Mouse (Mus musculus): ENCODE measurements around the gene Neurod2.
A peak's percentile ranks its signal among the peaks of the same experiment; 100 is the strongest.

The Neurod2 gene

DNA sequence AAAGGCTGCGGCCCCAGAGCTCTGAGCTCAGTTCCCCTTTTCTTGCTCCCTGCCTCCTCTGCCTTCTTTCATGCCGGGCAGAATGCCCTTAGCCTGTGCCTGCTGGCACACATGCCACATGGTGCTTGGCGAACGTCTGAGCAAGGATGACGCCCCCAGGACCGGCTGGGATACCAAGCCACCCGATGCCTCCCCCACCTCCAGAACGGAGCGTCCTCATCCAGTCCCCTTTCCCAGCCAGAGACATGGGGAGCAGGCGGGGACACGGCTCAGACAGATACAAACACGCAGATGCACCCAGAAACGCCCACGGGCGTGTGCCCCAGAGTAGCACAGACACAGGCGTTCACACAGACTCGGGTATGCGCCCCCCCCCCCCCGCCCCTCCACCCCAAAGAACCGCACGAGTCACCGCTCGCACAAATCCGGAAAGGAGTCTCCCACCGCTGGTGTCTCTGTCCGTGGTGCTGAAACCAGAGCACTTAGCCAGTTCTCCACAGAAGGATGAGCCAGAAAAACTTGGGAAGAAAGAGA, 15.6 kb downstream of the Neurod2 start:
- DNase-seq, result peak; percentile 83 to 89

DNA sequence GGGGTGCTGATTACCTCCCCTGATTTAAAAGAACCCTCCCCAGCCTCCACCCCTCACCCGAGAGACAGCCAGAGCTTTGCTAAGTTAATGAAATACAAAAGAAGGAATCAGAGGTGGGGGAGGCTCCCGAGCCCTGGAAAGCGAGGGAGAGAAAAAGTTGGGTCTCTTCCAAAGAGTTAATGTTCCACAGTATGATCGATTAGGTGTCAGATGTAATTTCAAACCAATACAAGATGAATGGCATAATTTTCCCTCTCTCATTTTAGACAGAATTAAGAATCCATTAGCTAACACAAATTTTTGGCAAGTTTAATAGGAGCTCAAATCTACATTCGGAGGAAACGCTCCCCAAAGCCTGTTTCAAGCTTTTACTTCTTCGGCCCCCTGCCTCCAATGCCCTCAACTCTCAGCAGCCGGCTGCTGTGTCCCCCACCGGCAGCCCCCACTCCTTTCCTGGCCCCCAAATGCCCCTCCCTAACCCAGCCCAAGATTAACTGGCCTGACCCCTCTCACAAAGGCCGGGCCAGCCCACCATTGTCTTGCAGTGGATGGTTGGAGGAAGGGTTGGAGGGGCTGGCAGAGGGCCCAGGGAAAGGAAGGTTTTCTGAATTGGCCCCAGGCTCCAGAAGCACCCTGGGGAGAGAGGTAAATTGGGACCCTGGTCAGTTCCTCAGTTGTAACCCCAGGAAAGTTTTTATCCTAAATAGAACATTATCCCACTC, 30.8 kb downstream of the Neurod2 start:
- DNase-seq, result peak in 1 of 2 experiments; percentile 48

DNA sequence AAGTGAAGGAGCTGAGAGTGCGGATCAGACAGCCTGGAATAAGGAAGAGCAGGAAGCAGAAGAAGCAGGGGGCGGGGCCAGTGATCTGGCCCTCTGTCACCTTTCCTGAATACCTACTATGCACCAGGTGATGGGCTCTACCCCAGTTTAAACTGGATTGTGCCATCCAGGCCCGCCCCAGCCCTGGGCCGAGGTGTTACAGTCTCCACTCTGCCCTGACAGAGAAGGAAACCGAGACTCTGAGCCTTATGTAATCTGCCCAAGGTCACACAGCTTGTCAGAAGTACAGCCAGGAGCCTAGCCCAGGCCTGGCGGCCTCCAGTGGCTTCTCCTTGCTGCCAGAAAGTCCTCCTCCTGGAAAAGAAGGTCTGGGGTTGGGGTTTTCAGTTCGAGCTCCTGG, 31.7 kb downstream of the Neurod2 start:
- DNase-seq, result peak in 1 of 2 experiments; percentile 44

DNA sequence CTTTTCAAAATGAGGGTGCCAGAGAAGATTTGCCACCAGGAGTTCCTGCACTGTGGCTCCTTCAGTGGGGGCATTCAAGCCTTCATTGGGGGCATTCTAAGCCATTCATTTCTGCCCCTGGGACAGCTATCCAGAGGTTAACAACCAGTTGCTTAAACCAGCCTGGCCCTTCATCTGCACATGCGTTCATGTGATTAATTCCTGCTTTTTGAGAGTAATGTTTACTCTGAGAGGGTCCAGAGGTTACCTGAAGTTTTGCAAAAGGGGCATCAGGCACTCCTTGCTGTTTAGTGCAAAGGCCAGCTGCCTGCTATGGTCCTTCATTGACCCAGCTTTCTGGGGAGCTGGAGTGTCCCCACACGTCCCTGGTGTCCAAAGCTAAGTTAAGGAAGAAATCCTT, 32.5 kb downstream of the Neurod2 start:
- no peak for DNase-seq

DNA sequence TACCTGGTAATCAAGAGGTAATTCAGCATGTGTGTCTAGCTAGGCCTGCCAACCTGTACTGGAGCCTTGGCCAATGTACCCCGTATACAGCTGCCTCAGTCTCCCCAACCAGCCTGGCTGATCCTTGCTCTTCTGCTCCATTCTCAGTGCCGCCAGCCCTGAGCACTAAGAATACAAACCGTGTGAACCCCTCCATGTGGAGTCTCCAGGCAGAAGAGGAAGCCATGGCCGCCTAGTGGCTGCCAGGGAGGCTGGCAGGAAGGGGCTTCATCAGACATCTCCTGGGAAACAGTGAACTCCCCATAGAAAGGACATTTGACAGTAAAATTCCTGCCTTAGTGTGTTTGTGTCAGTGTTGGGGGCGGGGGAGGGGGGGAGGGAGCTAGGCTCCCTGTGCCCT, 33.2 kb downstream of the Neurod2 start:
- peak; percentile 71 to 77 for DNase-seq

DNA sequence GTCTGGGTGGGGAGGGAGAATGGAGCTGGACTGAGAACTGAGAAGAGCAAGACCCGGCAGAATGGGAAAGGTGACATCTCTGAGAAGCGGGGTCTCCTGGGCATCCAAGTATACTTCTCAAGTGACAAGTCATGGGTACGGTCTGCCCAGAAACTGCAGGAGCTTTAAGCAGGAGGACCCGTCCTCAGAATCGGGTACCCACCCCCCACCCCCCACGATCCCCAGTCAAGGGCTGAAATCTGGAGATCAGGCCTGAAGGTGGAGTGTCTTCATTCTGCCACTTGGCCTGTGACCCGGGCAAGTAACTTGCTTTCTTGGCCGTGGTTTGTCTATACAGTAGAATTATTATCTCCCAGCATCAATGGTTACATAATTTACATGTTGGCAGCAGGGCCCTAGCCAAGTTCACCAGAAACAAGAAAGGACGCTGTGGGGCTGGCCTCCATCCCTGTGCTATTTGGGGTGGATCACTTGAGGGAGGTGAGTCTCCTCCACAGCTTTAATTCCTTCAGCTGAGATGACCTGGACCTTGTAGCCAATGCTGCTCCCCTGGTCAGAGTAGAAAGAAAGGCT, 34.3 kb downstream of the Neurod2 start:
- peak in 1 of 2 experiments; percentile 52 for DNase-seq

DNA sequence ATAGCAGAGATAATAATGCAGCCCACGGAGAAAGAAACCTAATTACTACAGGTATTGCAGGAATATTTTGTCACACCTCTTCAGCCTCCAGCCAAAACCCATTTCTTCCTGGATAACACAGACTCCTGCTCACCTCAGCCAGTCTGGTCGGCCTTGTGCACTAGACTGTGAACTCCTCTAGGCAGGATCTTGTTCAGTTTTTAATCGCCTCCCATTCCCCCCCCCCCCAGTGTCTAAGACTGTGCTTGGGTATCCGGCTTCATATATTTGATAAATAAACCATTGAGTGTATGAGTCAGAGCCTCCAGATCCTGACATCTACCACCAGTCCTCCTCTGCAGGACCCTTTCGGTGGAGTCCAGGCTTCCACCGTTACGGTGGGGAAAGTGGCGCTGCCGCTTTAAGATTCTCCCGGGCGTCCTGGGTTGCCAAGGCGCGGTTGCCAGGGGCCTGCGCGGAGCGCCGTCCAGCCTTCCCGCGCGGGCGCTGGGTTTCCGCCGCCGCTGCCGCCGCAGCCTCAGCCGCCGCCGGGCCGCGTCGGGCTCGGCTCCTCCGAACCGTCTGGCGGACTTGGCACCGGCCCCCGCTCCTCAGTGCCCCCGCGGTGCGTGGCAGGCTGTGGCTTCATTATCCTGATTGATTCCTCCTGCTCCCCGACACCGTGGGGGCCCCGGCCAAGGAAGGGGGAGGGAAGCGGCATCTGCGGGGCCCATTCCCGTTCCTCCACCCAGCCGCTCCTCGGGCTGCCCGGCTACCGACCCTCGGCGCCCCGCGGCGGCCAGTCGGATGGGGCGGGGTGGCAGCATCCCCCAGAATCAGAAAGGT, 35.0 kb downstream of the Neurod2 start:
- peak; percentile 99 for DNase-seq

DNA sequence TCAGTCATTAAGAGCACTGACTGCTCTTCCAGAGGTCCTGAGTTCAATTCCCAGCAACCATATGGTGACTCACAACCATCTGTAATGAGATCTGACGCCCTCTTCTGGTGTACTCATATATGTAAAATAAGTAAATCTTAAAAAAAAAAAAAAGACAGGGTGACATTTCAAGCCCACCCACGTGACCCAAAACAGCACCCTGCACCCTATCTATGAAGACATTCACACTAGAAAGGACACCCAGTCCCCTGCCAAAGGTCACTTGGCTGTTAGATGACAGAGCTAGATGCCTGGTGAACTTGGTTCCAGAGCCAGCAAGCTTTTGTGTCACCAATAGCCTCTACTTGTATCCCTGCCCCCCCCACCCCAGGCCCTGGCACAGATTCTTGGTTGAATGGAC, 36.4 kb downstream of the Neurod2 start:
- DNase-seq, result no peak

DNA sequence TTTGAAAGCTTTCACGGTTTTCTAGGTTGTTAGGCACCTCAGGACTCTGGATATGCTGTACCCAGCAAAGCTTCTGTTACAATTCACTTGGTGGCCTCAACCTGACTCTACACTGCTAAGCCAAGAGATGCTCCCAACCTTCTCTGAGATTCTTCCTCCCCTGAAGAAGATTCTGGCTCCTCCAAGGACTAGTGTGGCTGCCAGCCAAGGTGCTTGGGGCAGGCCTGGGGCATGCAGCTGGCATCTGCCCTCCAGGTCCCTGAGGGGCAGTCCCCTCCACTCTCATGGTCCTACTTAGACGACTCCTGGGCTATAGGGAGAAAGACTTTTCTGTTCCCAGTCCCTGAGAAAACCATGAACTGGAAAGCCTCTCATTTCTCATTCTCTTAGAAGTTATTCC, 38.5 kb downstream of the Neurod2 start:
- DNase-seq, result peak; percentile 51 to 56

DNA sequence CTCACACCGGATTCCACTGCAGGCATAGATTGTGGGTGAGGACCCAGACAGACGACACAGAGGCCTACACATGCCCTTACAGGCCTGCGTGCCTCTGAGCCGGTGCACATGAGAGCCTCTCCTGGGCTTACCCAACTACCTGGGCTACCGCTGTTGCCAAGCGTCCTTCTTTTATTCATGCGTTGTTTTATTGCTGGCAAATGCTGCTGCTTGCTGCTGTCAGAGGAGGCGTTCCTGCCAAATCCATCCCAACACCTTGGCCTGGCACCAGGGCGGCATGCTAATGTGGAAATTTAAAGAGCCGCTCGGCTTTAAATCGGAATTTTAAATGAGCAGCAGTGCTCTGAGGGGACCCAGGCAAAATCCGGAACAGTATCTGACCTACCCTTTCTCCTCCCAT, 39.6 kb downstream of the Neurod2 start:
- DNase-seq, result peak; percentile 91 to 92

DNA sequence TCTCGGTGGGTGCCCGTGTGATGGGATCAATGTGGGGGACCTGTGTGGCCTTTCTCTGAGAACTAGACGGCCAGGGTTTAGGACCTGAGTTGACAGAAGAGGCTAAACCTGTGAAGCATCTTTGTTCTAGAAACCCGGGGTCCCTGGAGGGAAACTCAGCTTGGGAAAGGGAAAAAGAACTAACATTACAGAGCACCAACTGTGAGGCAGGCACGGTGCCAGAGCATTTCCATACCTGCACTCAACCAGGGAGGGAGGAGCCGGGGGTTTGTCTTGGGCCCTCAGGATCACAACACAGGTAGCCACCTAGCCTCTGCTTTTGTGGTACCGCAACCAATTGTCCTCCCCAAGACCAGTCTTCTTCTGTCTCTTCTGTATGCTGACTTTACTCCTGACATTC, 41.5 kb downstream of the Neurod2 start:
- DNase-seq, result peak; percentile 59 to 65

DNA sequence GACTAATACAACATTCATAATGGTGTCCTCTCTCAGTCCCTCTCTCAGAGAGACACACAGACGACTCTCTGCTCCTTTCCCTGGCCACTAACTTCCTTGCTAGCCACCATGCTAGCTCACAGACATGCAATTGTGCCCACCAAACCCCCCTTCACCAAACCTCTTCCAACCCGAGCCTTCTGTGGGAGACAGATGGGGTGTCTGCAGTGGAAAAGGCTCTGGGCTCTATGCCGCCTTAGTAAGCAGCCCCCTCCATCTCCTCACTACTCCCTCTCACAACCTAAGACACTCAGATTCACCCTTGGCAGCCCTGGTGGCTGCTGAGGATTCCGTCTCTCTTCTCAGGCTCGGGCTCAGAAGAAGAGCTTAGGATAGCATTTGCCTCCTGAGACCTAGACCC, 41.9 kb downstream of the Neurod2 start:
- DNase-seq, result peak; percentile 59 to 67

DNA sequence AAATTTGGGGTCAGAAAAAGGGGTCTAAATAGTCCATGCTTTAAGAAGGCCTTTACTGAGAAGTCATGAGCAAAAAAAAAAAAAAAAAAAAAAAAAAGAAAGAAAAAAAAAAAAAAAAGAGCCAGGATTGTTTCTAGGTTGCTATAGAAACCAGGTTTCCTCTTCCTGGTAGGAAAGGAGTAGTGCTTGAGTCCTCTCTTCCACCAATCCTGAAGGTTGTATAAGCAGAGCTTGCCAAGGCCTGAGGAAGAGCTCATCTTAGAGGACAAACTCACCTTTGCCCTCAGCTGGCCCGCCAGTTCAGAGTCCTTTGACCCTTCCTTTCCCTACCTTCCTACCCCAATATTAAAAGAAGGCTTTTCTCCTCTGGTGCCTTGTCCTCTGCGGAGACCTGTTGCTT, 44.1 kb downstream of the Neurod2 start:
- DNase-seq, result no peak

DNA sequence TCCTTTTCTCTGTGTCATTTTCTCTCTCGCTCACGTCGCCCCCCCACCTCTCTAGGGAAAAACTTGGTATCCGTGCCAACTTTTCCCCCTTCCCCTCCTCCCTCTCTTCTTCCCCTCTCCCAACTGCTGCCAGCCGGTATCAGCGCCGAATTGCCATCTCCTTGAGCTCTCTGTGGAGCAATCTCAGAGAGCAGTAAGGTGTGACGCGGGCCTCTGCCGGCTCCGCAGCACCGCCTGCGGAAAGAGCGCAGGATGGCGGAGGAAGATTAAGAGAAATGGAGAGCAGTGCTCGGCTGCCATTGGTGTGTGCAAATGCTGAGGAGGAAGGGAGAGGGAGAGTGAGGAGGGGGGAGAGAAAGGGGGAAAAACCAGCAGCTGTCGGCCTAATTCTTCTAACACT, 45.2 kb downstream of the Neurod2 start:
- DNase-seq, result peak; percentile 76 to 79

DNA sequence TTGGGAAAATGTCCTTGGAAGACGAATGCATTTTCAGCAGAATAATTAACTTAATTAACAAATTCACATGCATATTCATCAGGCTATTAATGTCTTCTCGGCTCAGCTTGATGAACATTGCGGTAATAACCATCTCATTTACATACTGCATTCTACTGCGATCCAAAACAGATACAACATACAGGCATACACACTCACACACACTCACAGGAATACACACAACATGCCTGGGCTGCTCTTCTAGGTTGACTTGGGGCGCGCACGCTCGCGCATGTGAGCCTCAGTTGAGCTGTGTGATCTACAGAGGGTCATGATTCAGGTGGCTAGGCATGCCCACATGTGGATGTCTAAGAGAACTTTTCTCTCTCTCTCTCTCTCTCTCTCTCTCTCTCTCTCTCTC, 45.7 kb downstream of the Neurod2 start:
- DNase-seq, result peak; percentile 42 to 48
